Mouse (Mus musculus) thymus, adult 2 months (tissue): ENCODE data around the gene Bckdk.

Experiments used
- CTCF ChIP-seq: fragments of 200-500 bp; IDR thresholded peaks from 2 replicates; pipeline ENCODE4 v1.5.1; 2012; ENCODE audit warnings: mild to moderate bottlenecking, control low read depth, low read length, moderate library complexity, borderline replicate concordance; ENCODE audit not compliant: control insufficient read depth, poor library complexity, insufficient read depth; ENCODE audit errors: extremely low read depth
- POLR2A ChIP-seq: fragments of 200-500 bp; IDR thresholded peaks from 2 replicates; pipeline ENCODE4 v1.6.1; 2012; ENCODE audit warnings: mild to moderate bottlenecking, low read length, control low read depth, moderate library complexity; ENCODE audit not compliant: control insufficient read depth, poor library complexity, insufficient read depth; ENCODE audit errors: extremely low read depth

- TF ChIP-seq CTCF: peak; percentile 58; the same call in 1 of the 2 replicates
- 0 out of 2 replicates have a peak, but pooled peaks have one; percentile 29 for TF ChIP-seq POLR2A
Measured at GRCm38 (mm10) chr7:127895442-127895841, 8.4 kb upstream of the Bckdk start, which contains the start of the genes Gm21974 and Vkorc1.
